Mouse (Mus musculus) left cerebral cortex, postnatal 25 days (tissue): ENCODE data around the gene Fbxo46. TPM values are rescaled to one million over a fixed set of nuclear protein-coding genes. Genes with fewer than 3 reads are reported as not detected.
"Not testable (repeated sequence)": the region's sequence is repeated elsewhere in the genome, so short reads cannot be mapped to it uniquely, and the experiment has no call there.

Experiments
- DNase-seq, 2 experiments: peaks; one replicate each; pipeline ENCODE4 v3.0.0; 2022; ENCODE audit warnings: low spot score in 2 of 2, mixed read lengths in 1 of 2
- intact Hi-C: fragments of 180-260 bp; cut with DNase I; formaldehyde crosslinking; loops from one replicate; pipeline ENCODE4 v1.15.1; 2025
- total RNA-seq, 2 experiments: library from RNA; stranded (reverse); gene quantifications; 2 replicates each; pipeline ENCODE4 v1.2.3; 2021

The Fbxo46 gene
- total RNA-seq, 2 experiments from 2014 or later, result 12.5 to 14.4 TPM

- intact Hi-C loops, result no loop called here
- no peak for DNase-seq
Observed at GRCm38 (mm10) chr7:19124713-19125112, 5.1 kb downstream of the Fbxo46 start.

- intact Hi-C loops, result no loop called here
- DNase-seq, result no peak
Observed at GRCm38 (mm10) chr7:19127744-19128143, 8.1 kb downstream of the Fbxo46 start.

GRCm38 (mm10) chr7:19129396-19129795 is 9.7 kb downstream of the Fbxo46 start:
- DNase-seq, result no peak
- intact Hi-C loops, result no loop called here

- DNase-seq, result no peak
- intact Hi-C loops, result no loop called here
Observed at GRCm38 (mm10) chr7:19130657-19131056, 11.0 kb downstream of the Fbxo46 start.

- peak; percentile 97 to 99 for DNase-seq
- intact Hi-C loops, result no loop called here
Observed at GRCm38 (mm10) chr7:19131324-19131848, 11.7 kb downstream of the Fbxo46 start.

- intact Hi-C loops, result no loop called here
- DNase-seq, result no peak
Observed at GRCm38 (mm10) chr7:19136168-19136567, 16.5 kb downstream of the Fbxo46 start.

GRCm38 (mm10) chr7:19136673-19137334 is 17.1 kb downstream of the Fbxo46 start:
- DNase-seq, result peak; percentile 62 to 80
- intact Hi-C loops, result no loop called here

GRCm38 (mm10) chr7:19137380-19137779 is 17.7 kb downstream of the Fbxo46 start:
- intact Hi-C loops, result no loop called here

GRCm38 (mm10) chr7:19146793-19147192 is 27.1 kb downstream of the Fbxo46 start:
- no peak for DNase-seq
- intact Hi-C loops, result no loop called here

More at GRCm38 (mm10) chr7:19137380-19137779, 17.7 kb downstream of the Fbxo46 start:
- DNase-seq, result peak; percentile 29 to 63

- DNase-seq, result no peak
- intact Hi-C loops, result no loop called here
Observed at GRCm38 (mm10) chr7:19147497-19148045, 27.9 kb downstream of the Fbxo46 start.

- intact Hi-C loops, result no loop called here
- no peak for DNase-seq
Observed at GRCm38 (mm10) chr7:19148180-19148874, 28.7 kb downstream of the Fbxo46 start.

- intact Hi-C loops, result no loop called here
Observed at GRCm38 (mm10) chr7:19148875-19149541, 29.3 kb downstream of the Fbxo46 start, which contains the start of gene Qpctl. TSS of gene Qpctl (minus strand) at chr7:19149291.

GRCm38 (mm10) chr7:19149626-19150025 is 30.0 kb downstream of the Fbxo46 start, which contains the start of gene Snrpd2:
TSS of gene Snrpd2 (plus strand) at chr7:19149722.
- intact Hi-C loops, result no loop called here

More at GRCm38 (mm10) chr7:19148875-19149541, 29.3 kb downstream of the Fbxo46 start, which contains the start of gene Qpctl:
- DNase-seq, result peak; percentile 98 to 100

GRCm38 (mm10) chr7:19151121-19151520 is 31.5 kb downstream of the Fbxo46 start:
- DNase-seq, intact Hi-C loops: not testable (repeated sequence)

More at GRCm38 (mm10) chr7:19149626-19150025, 30.0 kb downstream of the Fbxo46 start, which contains the start of gene Snrpd2:
- DNase-seq, result peak; percentile 96 to 97

GRCm38 (mm10) chr7:19154796-19155195 is 35.1 kb downstream of the Fbxo46 start:
- DNase-seq, result no peak
- intact Hi-C loops, result no loop called here

GRCm38 (mm10) chr7:19155825-19156475 is 36.3 kb downstream of the Fbxo46 start:
- intact Hi-C loops, result no loop called here
- DNase-seq, result peak in 1 of 2 experiments; percentile 68

- intact Hi-C loops, result loop anchor here (1.0 kb wide), 1 partner anchor 16 kb away; no protein-coding TSS in a partner anchor
- DNase-seq, result peak; percentile 89 to 95
Observed at GRCm38 (mm10) chr7:19157160-19157800, 37.6 kb downstream of the Fbxo46 start.

- intact Hi-C loops, result no loop called here
- DNase-seq, result no peak
Observed at GRCm38 (mm10) chr7:19158601-19159000, 38.9 kb downstream of the Fbxo46 start.

GRCm38 (mm10) chr7:19159411-19159810 is 39.8 kb downstream of the Fbxo46 start:
- DNase-seq, result no peak
- intact Hi-C loops, result no loop called here
